Mouse (Mus musculus): ENCODE data around the gene Cldn13.

DNA sequence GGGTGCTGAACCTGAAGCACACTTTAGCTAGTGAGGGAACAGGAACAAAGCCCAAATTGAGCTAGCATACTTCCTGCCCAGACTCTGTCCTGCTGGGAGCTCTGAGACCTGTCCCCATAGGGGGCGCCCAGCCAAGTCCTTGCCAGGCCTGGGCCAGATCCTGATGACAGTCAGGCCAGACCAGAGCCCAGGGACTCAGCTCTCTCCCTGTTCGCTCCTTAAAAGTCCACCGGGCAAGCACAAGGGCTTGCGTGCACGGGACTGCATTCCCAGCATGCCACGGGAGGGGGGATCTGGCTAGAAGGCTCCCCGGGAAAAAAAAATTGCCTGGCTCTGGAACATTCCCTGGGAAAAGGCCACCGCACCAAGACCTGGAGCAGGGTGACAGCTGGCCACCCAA is 50.2 kb downstream of the Cldn13 start:
- no peak for TF ChIP-seq CTCF (IDR thresholded peaks at IDR 0.05; ENCODE audit: control insufficient read depth, insufficient read depth, insufficient read length)
- no peak for TF ChIP-seq CEBPB (IDR thresholded peaks at IDR 0.05; ENCODE audit: low read depth)
